Mouse (Mus musculus) megakaryocyte, adult 5-6 weeks (primary cell): ENCODE results near the gene Map4. TPM values are rescaled to one million over a fixed set of nuclear protein-coding genes. Genes with fewer than 3 reads are reported as not detected.
A peak's percentile ranks its signal among the peaks of the same experiment; 100 is the strongest.
"Not testable (repeated sequence)": the region's sequence is repeated elsewhere in the genome, so short reads cannot be mapped to it uniquely, and the experiment has no call there.

ENCODE experiments used
- ATAC-seq: 2 replicates; pipeline ENCODE4 v1.8.0; 2016; ENCODE audit warnings: mild to moderate bottlenecking, inconsistent platforms; ENCODE audit not compliant: poor library complexity, severe bottlenecking
- total RNA-seq, 2 experiments: library from RNA; stranded (forward) in 1 of 2; stranded (reverse) in 1 of 2; fragments of 153-499, 151-499 nt in 1 of 2; fragments of 221-1000, 200-1000 nt in 1 of 2; gene quantifications; 2 replicates each; pipeline versions ENCODE4 v1.2.3 to v1.2.4; 2015 to 2017

Map4 gene
- total RNA-seq, 2 experiments from 2014 or later: 50.0 to 74.3 TPM

DNA sequence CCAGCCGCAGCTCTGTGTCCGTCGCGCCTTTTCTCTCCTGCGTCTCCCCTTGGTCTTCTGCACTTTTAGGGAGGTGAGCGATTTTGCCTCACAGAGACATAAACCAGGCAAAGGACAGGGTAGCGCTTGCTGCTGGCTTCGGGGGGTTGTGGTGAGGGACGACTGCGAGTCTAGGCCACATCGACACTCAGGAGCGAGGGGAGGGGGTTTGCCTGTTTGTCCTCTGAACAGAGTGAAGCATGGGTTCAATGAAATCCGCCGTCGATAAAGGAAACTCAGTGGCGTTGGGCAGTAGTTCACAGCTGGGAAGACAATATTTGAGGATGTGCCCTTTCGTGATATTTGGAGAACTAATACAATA lies 186.5 kb downstream of the Map4 start, which contains the start of gene Dhx30:
Dhx30 (minus strand) TSS at position 52 of the 361 bp plus-strand sequence.
- ATAC-seq: 0 out of 2 replicates have a peak, but pooled peaks have one; percentile 1

DNA sequence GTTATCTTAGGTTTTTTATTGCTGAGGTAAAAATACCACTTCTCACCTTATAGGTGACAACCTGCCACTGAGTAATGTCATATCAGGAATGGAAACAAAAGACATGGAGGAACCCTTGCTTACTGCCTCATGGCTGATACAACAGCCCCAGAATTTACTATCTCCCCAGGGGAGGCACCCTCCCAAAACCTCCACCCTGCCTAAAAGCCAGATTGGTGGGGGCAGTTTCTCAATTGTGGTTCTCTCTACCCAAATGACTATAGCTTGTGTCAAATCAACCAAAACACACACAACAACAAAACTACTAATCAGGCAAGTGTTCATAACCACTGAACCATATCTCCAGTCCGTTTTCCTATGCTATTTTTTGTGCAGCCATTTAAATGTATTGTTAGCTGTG lies 187.0 kb downstream of the Map4 start:
- ATAC-seq: no peak

DNA sequence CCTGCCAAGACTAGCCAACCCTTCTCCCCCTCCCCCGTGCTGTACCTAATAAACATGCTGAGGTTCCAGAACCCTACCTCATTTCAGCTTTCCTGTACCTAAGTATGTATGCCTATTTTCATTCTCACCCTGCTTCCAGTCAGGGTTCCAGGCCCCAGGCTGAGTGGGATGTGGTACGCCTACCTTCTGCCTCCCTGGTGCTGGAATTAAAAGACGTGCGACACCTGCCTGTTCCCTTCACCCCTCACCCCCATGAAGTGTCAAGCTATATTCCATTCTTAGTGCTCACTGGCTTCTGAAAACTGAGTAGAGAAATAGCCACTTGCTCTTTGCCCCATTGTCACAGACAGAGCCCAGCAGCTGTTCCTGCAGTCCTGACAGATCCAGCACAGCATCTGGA lies 190.2 kb downstream of the Map4 start:
- no peak for ATAC-seq

DNA sequence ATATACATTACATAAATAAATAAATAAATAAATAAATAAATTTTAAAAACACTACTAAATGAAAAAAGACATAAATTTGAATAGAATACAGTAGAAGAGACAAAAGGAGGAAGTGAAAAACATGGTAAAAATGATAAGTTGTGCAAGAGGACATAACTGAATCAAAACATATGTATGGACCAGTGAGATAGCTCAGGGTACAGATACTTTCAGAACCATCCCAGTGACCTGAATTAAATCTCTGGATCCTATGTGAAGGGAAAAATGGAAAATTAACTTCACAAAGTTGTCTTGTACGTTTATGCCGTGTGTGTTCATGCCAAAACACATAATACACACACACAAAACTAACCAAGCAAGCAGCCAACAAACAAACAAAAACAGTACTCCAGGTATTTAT lies 192.1 kb downstream of the Map4 start:
- ATAC-seq: no peak

DNA sequence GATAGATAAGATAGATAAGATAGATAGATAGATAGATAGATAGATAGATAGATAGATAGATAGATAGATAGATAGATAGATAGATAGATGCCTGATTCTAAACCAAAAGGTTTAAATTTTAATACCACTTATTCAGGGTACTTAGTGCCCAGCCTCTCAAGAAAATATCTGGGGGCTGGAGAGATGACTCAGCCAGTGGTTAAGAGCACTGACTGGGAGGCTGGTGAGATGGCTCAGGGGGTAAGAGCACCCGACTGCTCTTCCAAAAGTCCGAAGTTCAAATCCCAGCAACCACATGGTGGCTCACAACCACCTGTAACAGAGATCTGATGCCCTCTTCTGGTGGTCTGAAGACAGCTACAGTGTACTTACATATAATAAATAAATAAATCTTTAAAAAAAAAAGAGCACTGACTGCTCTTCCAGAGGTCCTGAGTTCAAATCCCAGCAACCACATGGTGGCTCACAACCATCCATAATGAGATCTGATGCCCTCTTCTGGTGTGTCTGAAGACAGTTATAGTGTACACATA lies 192.8 kb downstream of the Map4 start:
- ATAC-seq: not testable (repeated sequence)

DNA sequence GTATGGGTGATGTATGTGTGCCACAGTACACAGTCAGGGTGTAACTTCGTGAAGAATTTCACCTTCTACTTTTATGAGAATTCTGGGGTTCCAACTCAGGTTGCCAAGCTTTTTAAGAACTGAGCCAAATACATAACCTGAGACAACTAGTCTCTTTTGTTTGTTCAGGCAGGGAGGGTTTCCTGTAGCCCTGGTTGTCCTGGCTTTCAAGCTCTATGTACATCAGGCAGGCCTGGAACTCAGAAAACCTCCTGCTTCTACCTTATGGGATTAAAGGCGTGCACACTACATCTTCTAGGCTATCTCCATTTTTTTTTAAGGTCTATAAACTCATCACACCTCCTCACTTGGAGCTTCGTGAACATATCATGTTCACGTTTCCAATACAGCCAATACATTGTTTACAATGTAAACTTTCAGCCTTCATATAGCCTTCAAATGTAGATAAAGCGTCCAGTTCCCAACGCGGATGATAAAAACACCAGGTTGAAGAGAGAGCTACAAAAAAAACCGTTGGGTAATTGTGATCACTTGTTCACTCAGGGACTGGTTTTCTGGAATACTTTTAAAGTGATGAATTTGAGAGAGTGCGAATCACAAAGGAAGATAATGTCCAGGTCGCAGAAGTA lies 199.8 kb downstream of the Map4 start:
- no peak for ATAC-seq

DNA sequence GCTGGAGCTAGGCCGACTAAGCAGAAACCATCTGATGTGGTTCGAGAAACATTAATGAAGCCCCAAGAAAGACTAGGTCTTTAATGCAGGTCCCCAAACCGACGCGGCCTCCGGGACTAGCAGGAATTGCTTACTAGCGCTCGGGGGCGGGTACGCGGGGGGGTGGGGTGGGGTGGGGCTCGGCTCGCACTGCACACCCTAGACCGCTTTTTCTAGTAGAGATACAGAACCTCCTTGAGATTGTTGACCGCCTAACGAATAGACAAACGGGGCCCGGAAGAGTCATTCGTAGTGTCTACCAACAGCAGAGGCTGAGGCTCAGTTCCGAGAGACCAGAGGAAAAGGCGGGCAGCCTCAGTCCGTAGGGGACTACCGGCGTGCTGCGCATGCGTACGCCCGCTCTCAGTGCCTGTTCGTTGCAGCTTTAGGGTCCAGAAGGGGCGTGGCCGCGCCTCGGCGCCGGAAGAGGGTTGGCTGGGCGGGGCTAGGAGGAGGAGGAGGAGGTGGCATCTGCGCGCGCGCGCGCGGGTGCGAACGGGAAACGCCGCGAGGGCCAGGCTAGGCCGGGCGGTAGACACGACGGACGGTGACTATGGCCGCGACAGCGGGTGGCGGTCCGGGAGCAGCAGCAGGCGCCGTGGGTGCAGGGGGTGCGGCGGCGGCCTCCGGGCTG lies 200.4 kb downstream of the Map4 start:
- ATAC-seq: peak; percentile 99

DNA sequence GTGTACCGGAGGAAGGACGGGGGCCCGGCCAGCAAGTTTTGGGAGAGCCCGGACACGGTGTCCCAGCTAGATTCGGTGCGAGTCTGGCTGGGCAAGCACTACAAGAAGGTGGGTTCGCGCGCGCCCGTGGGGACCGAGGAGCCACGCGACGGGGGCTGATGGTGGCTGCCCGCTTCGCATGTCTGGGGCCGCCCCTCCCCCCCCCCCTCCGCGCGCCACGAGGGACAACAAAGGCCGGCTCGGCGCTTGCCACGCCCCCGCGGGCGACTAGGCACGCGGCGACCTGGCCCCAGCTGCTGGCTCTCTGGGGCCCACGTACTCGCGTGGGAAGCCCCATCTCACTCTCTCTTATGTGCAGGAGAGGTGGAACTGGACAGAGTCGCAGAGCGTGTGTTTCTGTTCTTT lies 200.9 kb downstream of the Map4 start:
- ATAC-seq: peak; percentile 41

DNA sequence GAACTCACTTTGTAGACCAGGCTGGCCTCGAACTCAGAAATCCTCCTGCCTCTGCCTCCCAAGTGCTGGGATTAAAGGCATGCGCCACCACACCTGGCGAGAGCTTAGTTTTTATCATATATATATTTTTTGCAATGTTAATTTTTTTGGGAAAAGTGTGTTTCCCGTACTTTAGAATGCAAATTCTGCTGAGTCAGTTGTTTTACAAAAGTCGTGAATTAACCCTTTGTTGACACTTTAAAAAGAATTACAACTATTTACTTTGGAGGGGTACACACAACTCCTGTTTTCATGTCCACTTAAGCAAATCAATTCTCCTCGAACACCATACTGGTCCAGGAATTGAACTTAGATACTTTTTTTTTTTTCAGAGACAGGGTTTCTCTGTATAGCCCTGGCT lies 201.7 kb downstream of the Map4 start:
- ATAC-seq: no peak

Other genes with a start within 250 kb of the Map4 start
- gene Fbxw18, start 228.8 kb upstream of the Map4 start, total RNA-seq (2015): not detected in 2 replicates
- not detected in 2 replicates for gene Fbxw18, start 228.8 kb upstream of the Map4 start, total RNA-seq (2017)
- not detected in 2 replicates for gene Fbxw26, start 185.4 kb upstream of the Map4 start, total RNA-seq (2015)
- not detected in 2 replicates for gene Fbxw26, start 185.4 kb upstream of the Map4 start, total RNA-seq (2017)
- not detected in 2 replicates for gene Fbxw27, start 140.8 kb upstream of the Map4 start, total RNA-seq (2015)
- gene Fbxw27, start 140.8 kb upstream of the Map4 start, total RNA-seq (2017): not detected in 2 replicates
- gene Spink8, start 119.2 kb upstream of the Map4 start, total RNA-seq (2015): not detected in 2 replicates
- gene Spink8, start 119.2 kb upstream of the Map4 start, total RNA-seq (2017): not detected in 2 replicates
- 12.2 and 20.4 TPM in 2 replicates for gene Nme6, start 98.7 kb upstream of the Map4 start, total RNA-seq (2015)
- 6.8 and 16.1 TPM in 2 replicates for gene Nme6, start 98.7 kb upstream of the Map4 start, total RNA-seq (2017)
- gene Camp, start 81.8 kb upstream of the Map4 start, total RNA-seq (2015): 1,595 and 1,972 TPM in 2 replicates
- gene Camp, start 81.8 kb upstream of the Map4 start, total RNA-seq (2017): 1,104 and 1,348 TPM in 2 replicates
- 12.7 and 13.5 TPM in 2 replicates for gene Cdc25a, start 55.9 kb upstream of the Map4 start, total RNA-seq (2015)
- 17.3 and 21.2 TPM in 2 replicates for gene Cdc25a, start 55.9 kb upstream of the Map4 start, total RNA-seq (2017)
- gene Smarcc1, start 186.2 kb downstream of the Map4 start, total RNA-seq (2015): 52.4 and 55.5 TPM in 2 replicates
- gene Smarcc1, start 186.2 kb downstream of the Map4 start, total RNA-seq (2017): 27.4 and 45.0 TPM in 2 replicates
- 29.6 and 29.8 TPM in 2 replicates for gene Dhx30, start 186.4 kb downstream of the Map4 start, total RNA-seq (2015)
- 25.4 and 27.1 TPM in 2 replicates for gene Dhx30, start 186.4 kb downstream of the Map4 start, total RNA-seq (2017)